Mouse (Mus musculus): ENCODE measurements at regions not wholly inside any gene's neighbourhood (a gene's known extent, or its start where the extent isn't known, plus 50 kb on each side); places are given as distances from the start of the nearest gene placed in this dataset.

DNA sequence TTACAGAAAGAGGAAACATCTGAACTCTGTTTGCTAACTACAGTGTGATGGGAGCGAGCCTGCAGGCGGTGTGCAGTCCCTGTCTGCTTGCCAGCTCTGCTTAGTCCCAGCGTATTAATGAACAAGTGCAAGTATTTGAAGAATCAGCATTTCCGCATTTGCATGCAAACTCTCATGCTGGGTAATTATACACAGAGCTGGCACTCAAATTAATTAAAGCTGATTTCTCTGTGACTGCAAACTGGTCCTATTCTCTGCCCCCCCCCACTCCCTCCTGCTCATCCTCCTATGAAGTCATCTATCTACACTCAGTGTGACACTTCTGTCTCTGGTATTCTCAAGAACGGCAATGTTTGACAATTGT, 85.1 kb upstream of the Adgrl2 start:
- no peak for TF ChIP-seq GATA1 (IDR thresholded peaks at IDR 0.05; ENCODE audit: borderline replicate concordance, low read length)
- TF ChIP-seq FLI1 (IDR thresholded peaks at IDR 0.05; ENCODE audit: low read length): no peak

All from megakaryocyte, embryonic 14.5 days (primary cell).